Mouse (Mus musculus): ENCODE measurements at regions not wholly inside any gene's neighbourhood (a gene's known extent, or its start where the extent isn't known, plus 50 kb on each side); places are given as distances from the start of the nearest gene placed in this dataset.
A peak's percentile ranks its signal among the peaks of the same experiment; 100 is the strongest.

GRCm38 (mm10) chr11:79869009-79869408 lies 93.2 kb downstream of the Utp6 start:
- TF ChIP-seq CTCF (IDR thresholded peaks at IDR 0.05; ENCODE audit: control insufficient read depth, insufficient read depth, insufficient read length) (no peak), FOSL1 (IDR thresholded peaks at IDR 0.05; ENCODE audit: insufficient read depth, low read length, poor library complexity, severe bottlenecking) (no peak), USF1 (IDR thresholded peaks at IDR 0.05; ENCODE audit: low read depth) (no peak), MAX (IDR thresholded peaks at IDR 0.05) (peak; percentile 20)
